Mouse (Mus musculus) CH12.LX (cell line): ENCODE data around the gene Wnk2. TPM values are rescaled to one million over a fixed set of nuclear protein-coding genes. Genes with fewer than 3 reads are reported as not detected.

Experiments used
- DNase-seq: peaks from one replicate; pipeline ENCODE4 v3.0.0-alpha.2; 2013; ENCODE audit errors: extremely low read depth
- H3K27ac ChIP-seq: 2 replicates; pipeline ENCODE4 v1.5.1; 2012; ENCODE audit warnings: low read depth, mild to moderate bottlenecking, control low read depth, moderate library complexity; ENCODE audit not compliant: insufficient read depth
- H3K27me3 ChIP-seq: replicated peaks from 2 replicates; pipeline ENCODE3; 2012; ENCODE audit warnings: inconsistent platforms
- H3K36me3 ChIP-seq, 2 experiments: replicated peaks in 1 of 2; 2 replicates each; pipeline versions ENCODE3 to v1.6.1; 2012; ENCODE audit warnings: inconsistent platforms in 1 of 2, low read length in 1 of 2, mild to moderate bottlenecking in 1 of 2, mixed read lengths in 1 of 2, moderate library complexity in 1 of 2; ENCODE audit not compliant: control insufficient read depth in 1 of 2, insufficient read depth in 1 of 2
- H3K4me1 ChIP-seq, 2 experiments: 2 replicates each; pipeline ENCODE4 v1.6.1; 2012; ENCODE audit warnings: inconsistent platforms in 1 of 2, moderate library complexity in 1 of 2; ENCODE audit not compliant: insufficient read depth in 2 of 2, control insufficient read depth in 1 of 2
- H3K4me2 ChIP-seq: 2 replicates; pipeline ENCODE4 v1.6.1; 2012; ENCODE audit warnings: low read depth, mild to moderate bottlenecking, control low read depth; ENCODE audit not compliant: poor library complexity, insufficient read depth, severe bottlenecking
- H3K4me3 ChIP-seq, 3 experiments: fragments of 150-350 bp in 1 of 3; sonication (generic) in 1 of 3; replicated peaks in 1 of 3; 2 replicates each; pipeline versions ENCODE3 to v1.5.1; 2011 to 2012; ENCODE audit warnings: low read depth in 2 of 3, low read length in 2 of 3, mild to moderate bottlenecking in 2 of 3, moderate library complexity in 2 of 3, control low read depth in 1 of 3, improper control_type of control experiment in 1 of 3, inconsistent platforms in 1 of 3, mixed read lengths in 1 of 3; ENCODE audit not compliant: poor library complexity in 1 of 3
- H3K79me2 ChIP-seq: replicated peaks from 2 replicates; pipeline ENCODE4 v1.6.1; 2012; ENCODE audit warnings: mild to moderate bottlenecking, moderate library complexity; ENCODE audit not compliant: control insufficient read depth, poor library complexity, insufficient read depth, severe bottlenecking; ENCODE audit errors: extremely low read depth
- H3K9ac ChIP-seq: 2 replicates; pipeline ENCODE4 v1.6.1; 2012; ENCODE audit warnings: low read depth, mild to moderate bottlenecking, control low read depth, moderate library complexity; ENCODE audit not compliant: insufficient read depth
- H3K9me3 ChIP-seq: replicated peaks from 2 replicates; pipeline ENCODE3; 2012; ENCODE audit warnings: low read length, inconsistent platforms, mixed read lengths
- BHLHE40 ChIP-seq: IDR thresholded peaks from 2 replicates; pipeline ENCODE4 v1.6.1; 2011; ENCODE audit warnings: mild to moderate bottlenecking, low read depth, low read length, improper control_type of control experiment
- CTCF ChIP-seq, 2 experiments: IDR thresholded peaks in 1 of 2; conservative IDR thresholded peaks in 1 of 2; 2 replicates each; pipeline ENCODE4 v1.5.1; 2011 to 2012; ENCODE audit warnings: low read depth in 2 of 2, low read length in 2 of 2, improper control_type of control experiment in 1 of 2, inconsistent platforms in 1 of 2, mild to moderate bottlenecking in 1 of 2, moderate library complexity in 1 of 2
- ELF1 ChIP-seq: IDR thresholded peaks from 2 replicates; pipeline ENCODE4 v1.6.1; 2014; ENCODE audit warnings: low read depth, mild to moderate bottlenecking, inconsistent platforms, low read length, improper control_type of control experiment
- GABPA ChIP-seq: IDR thresholded peaks from 2 replicates; pipeline ENCODE4 v1.6.1; 2012; ENCODE audit warnings: low read depth, low read length, improper control_type of control experiment, inconsistent platforms; ENCODE audit not compliant: insufficient replicate concordance
- HCFC1 ChIP-seq: IDR thresholded peaks from 2 replicates; pipeline ENCODE4 v1.6.1; 2012; ENCODE audit warnings: low read depth, mild to moderate bottlenecking, inconsistent platforms, low read length, improper control_type of control experiment
- IRF4 ChIP-seq: IDR thresholded peaks from 2 replicates; pipeline ENCODE4 v1.6.1; 2014; ENCODE audit warnings: low read depth, mild to moderate bottlenecking, inconsistent platforms, low read length, improper control_type of control experiment
- KAT2A ChIP-seq: IDR thresholded peaks from 2 replicates; pipeline ENCODE4 v1.6.1; 2012; ENCODE audit warnings: low read length, improper control_type of control experiment, inconsistent platforms; ENCODE audit not compliant: insufficient replicate concordance
- MYC ChIP-seq: IDR thresholded peaks from 2 replicates; pipeline ENCODE4 v1.6.1; 2011; ENCODE audit warnings: low read depth, mild to moderate bottlenecking, improper control_type of control experiment, low read length
- NRF1 ChIP-seq: IDR thresholded peaks from 2 replicates; pipeline ENCODE4 v1.6.1; 2014; ENCODE audit warnings: low read depth, mild to moderate bottlenecking, inconsistent platforms, low read length, improper control_type of control experiment, moderate library complexity
- PAX5 ChIP-seq: IDR thresholded peaks from 2 replicates; pipeline ENCODE4 v1.6.1; 2012; ENCODE audit warnings: low read length, inconsistent platforms, mixed read lengths
- POLR2A ChIP-seq: IDR thresholded peaks from 2 replicates; pipeline ENCODE4 v1.6.1; 2011; ENCODE audit warnings: low read depth, mild to moderate bottlenecking, improper control_type of control experiment, low read length
- RAD21 ChIP-seq: IDR thresholded peaks from 2 replicates; pipeline ENCODE4 v1.6.1; 2011; ENCODE audit warnings: low read depth, mild to moderate bottlenecking, low read length, improper control_type of control experiment, moderate library complexity
- SIN3A ChIP-seq: IDR thresholded peaks from 2 replicates; pipeline ENCODE4 v1.6.1; 2012; ENCODE audit warnings: low read length, improper control_type of control experiment, inconsistent platforms
- SMC3 ChIP-seq: IDR thresholded peaks from 2 replicates; pipeline ENCODE4 v1.6.1; 2011; ENCODE audit warnings: low read depth, low read length, improper control_type of control experiment
- TBP ChIP-seq: conservative IDR thresholded peaks from 2 replicates; pipeline ENCODE4 v1.6.1; 2011; ENCODE audit warnings: low read depth, low read length, improper control_type of control experiment
- TCF12 ChIP-seq: IDR thresholded peaks from 2 replicates; pipeline ENCODE4 v1.6.1; 2014; ENCODE audit warnings: low read depth, mild to moderate bottlenecking, inconsistent platforms, low read length, improper control_type of control experiment
- UBTF ChIP-seq: IDR thresholded peaks from 2 replicates; pipeline ENCODE4 v1.6.1; 2012; ENCODE audit warnings: low read depth, mild to moderate bottlenecking, inconsistent platforms, low read length, improper control_type of control experiment, moderate library complexity
- USF1 ChIP-seq: IDR thresholded peaks from 2 replicates; pipeline ENCODE4 v1.6.1; 2014; ENCODE audit warnings: low read depth, mild to moderate bottlenecking, inconsistent platforms, low read length, improper control_type of control experiment
- ZNF384 ChIP-seq: IDR thresholded peaks from 2 replicates; pipeline ENCODE4 v1.6.1; 2012; ENCODE audit warnings: low read depth, low read length, improper control_type of control experiment, inconsistent platforms
- dilution Hi-C: fragments of 300-500 bp; cut with MboI; formaldehyde crosslinking; loops from 2 replicates; pipeline ENCODE4 v1.14.3; 2020; ENCODE audit warnings: low sequenced_read_pairs; ENCODE audit not compliant: extremely low pct_unique_long_range_greater_than_20kb, extremely low pct_ligation_motif_present
- in situ Hi-C: fragments of 300-500 bp; cut with MboI; formaldehyde crosslinking; loops from 3 replicates; pipeline ENCODE4 v1.14.3; 2019; ENCODE audit warnings: low sequenced_read_pairs, low pct_ligation_motif_present, low pct_unique_long_range_greater_than_20kb, mixed read lengths
- polyA plus RNA-seq: library from polyadenylated mRNA; unstranded; fragments of >175 nt; gene quantifications from 2 replicates; pipeline ENCODE4 v1.2.1, GENCODE M21; 2012; ENCODE audit warnings: low read depth; ENCODE audit not compliant: insufficient read length
- total RNA-seq, 2 experiments: library from RNA; depleted of rRNA; stranded (reverse); fragments of 300-350 nt in 1 of 2; fragments of >200 nt in 1 of 2; gene quantifications; 2 replicates each; pipeline ENCODE4 v1.2.3; 2012 to 2014

Gene Wnk2
- total and polyA plus RNA-seq, 3 experiments = 0.04 TPM; not detected in 2

DNA sequence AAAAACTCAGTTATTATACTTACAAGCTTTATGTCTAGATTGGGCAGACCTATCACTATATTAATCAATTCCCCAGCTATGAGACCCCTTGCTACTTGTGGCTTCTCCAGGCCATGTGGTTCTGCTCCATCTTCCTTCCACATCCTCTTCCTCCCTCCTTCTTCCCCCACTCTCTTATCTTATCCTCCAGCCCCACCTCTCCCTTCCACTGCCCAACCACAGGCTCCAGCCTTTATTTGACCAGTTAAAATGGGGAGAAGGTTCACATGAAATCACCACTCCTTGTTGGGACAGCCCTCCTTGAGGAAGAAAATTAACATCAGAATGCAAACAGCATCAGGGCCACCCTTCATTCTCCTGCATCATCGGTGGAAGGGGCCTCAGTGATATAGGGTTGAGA is 32.9 kb upstream of the Wnk2 start:
- H3K79me2 ChIP-seq = no peaks in the 10 kb centered on the region
- DNase-seq = no peak
- H3K27me3 ChIP-seq = peaks cover 3% of the 10 kb centered on the region
- dilution Hi-C loops = no loop called here
- H3K4me3 ChIP-seq = no peak overlapping the region
- TF ChIP-seq NRF1 (no peak), RAD21 (no peak), ZNF384 (no peak), SMC3 (no peak), ELF1 (no peak)
- TF ChIP-seq, all 38 proteins: peak for 0
- in situ Hi-C loops = loop anchor here (25.0 kb wide), 2 partner anchors 318 to 518 kb away; partner anchors contain the start of genes Barx1 and Phf2
- no peak overlapping the region for H3K4me2 ChIP-seq
- no peaks in the 10 kb centered on the region for H3K36me3 ChIP-seq
- H3K9ac ChIP-seq = no peak overlapping the region
- H3K4me1 ChIP-seq = peaks cover 4 to 17% of the 10 kb centered on the region in 2 experiments; a peak in 3 of 4 replicates
- no peak overlapping the region for H3K27ac ChIP-seq
- H3K9me3 ChIP-seq = peaks cover 6% of the 10 kb centered on the region

- no peak overlapping the region for H3K4me3 ChIP-seq
- dilution Hi-C loops = no loop called here
Measured at GRCm38 (mm10) chr13:49180274-49180673, 32.5 kb upstream of the Wnk2 start.

DNA sequence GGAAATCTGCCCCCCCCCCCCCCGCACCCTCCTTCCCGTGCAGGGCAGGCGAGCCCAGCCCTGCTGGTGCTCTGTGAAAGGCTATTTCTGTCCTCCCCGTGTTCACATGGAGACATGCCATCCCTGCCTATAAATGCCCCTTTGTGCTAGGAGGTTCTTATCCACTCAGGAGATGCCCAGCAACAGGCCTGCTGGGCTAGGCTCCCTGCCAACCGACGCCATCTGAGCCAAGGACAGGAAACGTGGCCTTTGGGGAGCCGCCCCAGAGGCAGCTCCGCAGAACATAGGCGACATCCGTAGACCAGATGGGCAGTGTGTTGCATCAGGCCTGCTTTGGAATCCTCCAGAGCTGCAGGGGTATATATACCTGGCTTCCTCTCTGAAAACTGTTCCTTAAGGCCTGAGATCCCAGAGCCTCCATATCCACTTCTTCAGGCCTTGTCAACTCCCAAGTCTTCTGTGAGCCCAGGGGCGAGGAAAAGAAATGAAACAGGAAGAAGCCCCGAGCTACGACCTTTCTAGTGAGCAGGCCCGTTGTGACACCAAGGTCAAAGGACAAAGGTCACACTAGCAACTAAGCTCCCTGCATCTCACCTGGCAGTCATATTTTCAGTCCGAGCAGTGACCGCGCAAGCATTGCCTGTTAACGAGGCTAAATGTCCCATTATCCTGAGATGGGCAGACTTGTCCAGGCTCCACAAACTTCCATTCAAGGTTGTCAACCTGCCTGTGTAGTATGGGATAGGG is 31.2 kb upstream of the Wnk2 start:
- H3K36me3 ChIP-seq = no peaks in the 10 kb centered on the region
- no peaks in the 10 kb centered on the region for H3K79me2 ChIP-seq
- H3K9me3 ChIP-seq = peaks cover 2% of the 10 kb centered on the region
- DNase-seq = no peak
- peaks cover 3% of the 10 kb centered on the region for H3K27me3 ChIP-seq
- H3K4me3 ChIP-seq = no peak overlapping the region
- dilution Hi-C loops = no loop called here
- TF ChIP-seq SIN3A (no peak), USF1 (no peak), BHLHE40 (no peak), KAT2A (no peak), PAX5 (no peak), GABPA (no peak), CTCF (conservative IDR thresholded peaks at IDR 0.05 in 1 of 2, IDR thresholded peaks at IDR 0.05 in 1 of 2; ENCODE audit: low read depth in 2 of 2, low read length in 2 of 2) (no peak), HCFC1 (no peak), UBTF (no peak)
- TF ChIP-seq, all 38 proteins: peak for 0
- Histone ChIP-seq H3K4me2 (no peak overlapping the region), H3K27ac (no peak overlapping the region), H3K4me1 (peaks cover 7 to 18% of the 10 kb centered on the region in 2 experiments; a peak in 3 of 4 replicates), H3K9ac (no peak overlapping the region)
- in situ Hi-C loops = loop anchor here (10.0 to 25.0 kb wide), 3 partner anchors 124 to 517 kb away; partner anchors contain the start of genes Barx1 and Phf2

More at GRCm38 (mm10) chr13:49180274-49180673, 32.5 kb upstream of the Wnk2 start:
- in situ Hi-C loops = loop anchor here (25.0 kb wide), 2 partner anchors 318 to 518 kb away; partner anchors contain the start of genes Barx1 and Phf2
- TF ChIP-seq TCF12 (no peak), TBP (no peak), IRF4 (no peak), POLR2A (no peak), PAX5 (no peak), UBTF (no peak), NRF1 (no peak), MYC (no peak)
- Histone ChIP-seq H3K27ac (no peak overlapping the region), H3K9me3 (peaks cover 6% of the 10 kb centered on the region), H3K9ac (no peak overlapping the region), H3K36me3 (no peaks in the 10 kb centered on the region), H3K4me2 (no peak overlapping the region), H3K4me1 (peaks cover 7 to 17% of the 10 kb centered on the region in 2 experiments; a peak in 3 of 4 replicates), H3K27me3 (peaks cover 3% of the 10 kb centered on the region), H3K79me2 (no peaks in the 10 kb centered on the region)
- DNase-seq = no peak
